ENCODE assay signal across 7 mouse cellular contexts in the genomic region with DNA sequence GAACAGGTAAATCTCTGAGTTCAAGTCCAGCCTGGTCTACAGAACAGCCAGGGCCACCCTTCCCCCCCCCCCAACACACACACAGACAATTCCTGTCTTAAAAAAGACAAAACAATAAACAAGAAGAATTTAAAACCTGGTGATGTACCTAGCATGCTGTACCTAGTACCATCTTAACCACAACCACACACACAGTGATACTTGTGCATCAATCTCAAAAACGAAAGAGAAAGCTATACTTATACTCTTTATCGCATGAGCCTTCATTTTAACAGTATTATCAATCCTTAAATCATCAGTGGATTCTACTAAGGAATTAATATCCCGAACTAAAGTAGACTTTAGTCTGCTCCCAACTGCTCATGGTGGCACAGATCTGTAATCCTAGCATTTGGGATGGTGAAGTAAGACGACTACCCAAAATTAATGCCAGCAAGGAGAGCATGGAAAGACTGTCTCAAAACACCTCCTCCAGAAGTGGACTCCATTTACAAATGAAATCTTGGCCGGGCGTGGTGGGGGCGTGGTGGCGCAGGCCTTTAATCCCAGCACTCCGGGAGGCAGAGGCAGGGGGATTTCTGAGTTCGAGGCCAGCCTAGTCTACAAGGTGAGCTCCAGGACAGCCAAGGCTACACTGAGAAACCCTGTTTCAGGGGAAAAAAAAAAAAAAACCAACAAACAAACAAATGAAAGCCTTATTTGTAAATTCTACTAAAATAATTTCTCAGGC. TPM values are rescaled to one million over a fixed set of nuclear protein-coding genes. Genes with fewer than 3 reads are reported as not detected.
DNase-seq lines count a peak whose midpoint lies in the region; ATAC-seq and TF ChIP-seq lines count a peak whose summit lies in the region.

No protein-coding gene starts in this region.

- H3K4me2 ChIP-seq in forebrain, embryonic 13.5 days: peak overlapping the region; percentile 77
- H3K4me2 ChIP-seq in liver, embryonic 14.5 days (ENCODE audit: low read depth): peak overlapping the region; percentile 86

- peaks cover 24% of the 10 kb centered on the region for H3K4me1 ChIP-seq in forebrain, embryonic 13.5 days
- H3K4me1 ChIP-seq in liver, embryonic 14.5 days (replicated peaks; ENCODE audit: control insufficient read depth in 2 of 2, insufficient read depth in 2 of 2, low read length in 1 of 2): peaks cover 15 to 16% of the 10 kb centered on the region in 2 experiments

- 87% methylated on average over 10 of the region's 10 CpGs for WGBS in forebrain, embryonic 13.5 days
- 74% methylated on average over 10 of the region's 10 CpGs for WGBS in liver, embryonic 14.5 days (ENCODE audit: insufficient replicate concordance)

- TF ChIP-seq CTCF in liver, embryonic 14.5 days (IDR thresholded peaks at IDR 0.05; ENCODE audit: low read depth): no peak

- DNase-seq in thymus, postnatal 4 days: peak; percentile 24
- DNase-seq in thymus, postnatal 0 days (ENCODE audit: low spot score): no peak
- DNase-seq in liver, embryonic 14.5 days (ENCODE audit: low read depth in 3 of 3, low spot score in 3 of 3): no peak
- no peak for DNase-seq in adrenal gland, adult 2 months
- no peak for DNase-seq in layer of hippocampus, postnatal 10 days (ENCODE audit: low spot score in 2 of 2)
- DNase-seq in spleen, adult 12 weeks (ENCODE audit: low spot score): no peak

- H3K36me3 ChIP-seq in forebrain, embryonic 13.5 days (ENCODE audit: poor library complexity, severe bottlenecking): peaks cover 22% of the 10 kb centered on the region
- no peaks in the 10 kb centered on the region for H3K36me3 ChIP-seq in liver, embryonic 14.5 days (replicated peaks; ENCODE audit: control insufficient read depth, insufficient read depth, low read depth)

- no peaks in the 10 kb centered on the region for H3K9me3 ChIP-seq in forebrain, embryonic 13.5 days (replicated peaks)
- no peaks in the 10 kb centered on the region for H3K9me3 ChIP-seq in liver, embryonic 14.5 days (ENCODE audit: control insufficient read depth, low read length)

- H3K27me3 ChIP-seq in forebrain, embryonic 13.5 days: no peaks in the 10 kb centered on the region; the same call in 1 of the 2 replicates
- no peaks in the 10 kb centered on the region for H3K27me3 ChIP-seq in liver, embryonic 14.5 days (ENCODE audit: control insufficient read depth, insufficient read depth, low read length)

- no peak for ATAC-seq in forebrain, embryonic 13.5 days
- no peak for ATAC-seq in liver, embryonic 14.5 days (ENCODE audit: insufficient read depth)

- H3K4me3 ChIP-seq in forebrain, embryonic 13.5 days: peak overlapping the region; percentile 95
- peak overlapping the region in 1 of 2 experiments; percentile 98; a peak in 2 of 4 replicates for H3K4me3 ChIP-seq in liver, embryonic 14.5 days (ENCODE audit: insufficient read depth in 1 of 2, low read depth in 2 of 2, low read length in 2 of 2)

- TF ChIP-seq EP300 in liver, embryonic 14.5 days (IDR thresholded peaks at IDR 0.05; ENCODE audit: low read depth): no peak

- H3K27ac ChIP-seq in forebrain, embryonic 13.5 days: no peak overlapping the region
- H3K27ac ChIP-seq in liver, embryonic 14.5 days: no peak overlapping the region

- H3K9ac ChIP-seq in forebrain, embryonic 13.5 days: peak overlapping the region; percentile 100; the same call in 1 of the 2 replicates
- H3K9ac ChIP-seq in liver, embryonic 14.5 days (replicated peaks): no peak overlapping the region; the same call in 1 of the 2 replicates

RNA-seq across cellular contexts. Expression of a gene that starts 1.7 kb away (rescaled TPM):
- 19.3 and 20.7 TPM in 2 replicates for polyA plus RNA-seq in thymus, postnatal 0 days (2015; fragmentation: Nextera tagmentation; extraction: Ambion mirVana)
- 34.8 and 37.9 TPM in 2 replicates for polyA plus RNA-seq in forebrain, embryonic 13.5 days (2015; fragmentation: Nextera tagmentation; extraction: Ambion mirVana)
- 1.7 and 2.5 TPM in 2 replicates for polyA plus RNA-seq in liver, embryonic 14.5 days (2012; rRNA removed)
- polyA plus RNA-seq in liver, embryonic 14.5 days (2014; fragmentation: Nextera tagmentation; extraction: Ambion mirVana): 4.7 and 4.9 TPM in 2 replicates
- total RNA-seq in adrenal gland, adult 2 months (2021): 10 to 100 TPM; 15.4 to 19.8 TPM
- 0.50 and 0.68 TPM in 2 replicates for polyA plus RNA-seq in adrenal gland, adult 2 months (2012; rRNA removed)
- 10 to 100 TPM; 26.1 to 27.7 TPM for total RNA-seq in layer of hippocampus, postnatal 10 days (2021)

RNA-seq across cellular contexts. Expression of a gene that starts 12.5 kb away (rescaled TPM):
- polyA plus RNA-seq in thymus, postnatal 0 days (2015; fragmentation: Nextera tagmentation; extraction: Ambion mirVana): 1.7 and 1.8 TPM in 2 replicates
- not detected in 2 replicates for polyA plus RNA-seq in forebrain, embryonic 13.5 days (2015; fragmentation: Nextera tagmentation; extraction: Ambion mirVana)
- polyA plus RNA-seq in liver, embryonic 14.5 days (2012; rRNA removed): not detected in 2 replicates
- polyA plus RNA-seq in liver, embryonic 14.5 days (2014; fragmentation: Nextera tagmentation; extraction: Ambion mirVana): not detected in 2 replicates
- total RNA-seq in adrenal gland, adult 2 months (2021): not detected
- polyA plus RNA-seq in adrenal gland, adult 2 months (2012; rRNA removed): not detected in 2 replicates
- not detected for total RNA-seq in layer of hippocampus, postnatal 10 days (2021)
